Comparison of ENCODE assay signal across 14 mouse cellular contexts in the genomic region with DNA sequence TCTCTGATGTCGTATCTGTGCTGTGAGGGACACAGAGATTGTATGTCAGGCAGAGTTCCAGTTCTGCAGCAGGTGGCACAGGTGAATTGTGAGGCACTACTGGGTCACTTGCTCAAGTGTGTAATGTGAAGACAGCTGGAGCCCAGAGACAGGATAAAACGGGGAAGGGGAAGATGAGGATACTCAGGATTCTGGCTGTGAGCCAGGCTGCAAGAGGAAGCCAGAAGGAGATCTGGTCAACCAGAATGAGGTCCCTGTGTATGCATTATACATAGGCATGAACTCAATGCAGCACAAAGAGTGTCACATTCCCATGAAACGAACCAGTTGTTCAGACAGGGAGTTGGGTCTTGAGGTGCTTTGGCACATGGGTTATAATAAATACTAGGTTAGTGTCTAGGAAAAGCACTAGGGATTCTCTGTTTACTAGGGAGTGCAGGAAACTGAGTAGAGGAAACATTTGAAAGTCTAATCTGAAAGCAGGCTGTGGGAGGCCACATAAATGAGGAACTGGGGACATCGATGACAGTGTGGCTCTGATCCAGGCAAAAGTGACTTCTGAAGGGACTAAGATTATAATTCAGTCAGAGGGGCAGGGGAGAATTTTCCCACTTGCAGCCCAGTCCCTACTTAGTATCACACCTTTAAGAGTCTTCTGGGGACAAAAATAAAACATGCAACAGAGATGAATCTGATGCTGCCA.
A peak's percentile ranks its signal among the peaks of the same experiment; 100 is the strongest.
DNase-seq lines count a peak whose midpoint lies in the region; ATAC-seq and TF ChIP-seq lines count a peak whose summit lies in the region.
"Had no signal": no experiment of that assay in that cellular context is flagged by ENCODE, and none has a peak within 500 bp of the region (broad histone marks: within the 10 kb centered on the region; RNA-seq: fewer than 3 reads in every experiment).

No protein-coding gene starts in this region.

- no peak overlapping the region for H3K9ac ChIP-seq in liver, postnatal 0 days (replicated peaks)
- H3K9ac ChIP-seq in heart, embryonic 14.5 days (ENCODE audit: low read length): no peak overlapping the region
- H3K9ac ChIP-seq: embryonic facial prominence, embryonic 12.5 days; hindbrain, embryonic 15.5 days had no signal

- no peak overlapping the region for H3K4me2 ChIP-seq in liver, postnatal 0 days (ENCODE audit: low read depth, low read length)
- peak overlapping the region; percentile 19; the same call in 1 of the 2 replicates for H3K4me2 ChIP-seq in heart, embryonic 14.5 days (ENCODE audit: low read length)
- H3K4me2 ChIP-seq: embryonic facial prominence, embryonic 12.5 days; hindbrain, embryonic 15.5 days had no signal

- H3K9me3 ChIP-seq in liver, postnatal 0 days (ENCODE audit: low read length): no peaks in the 10 kb centered on the region
- no peaks in the 10 kb centered on the region for H3K9me3 ChIP-seq in heart, embryonic 14.5 days (ENCODE audit: control insufficient read depth, low read length)
- H3K9me3 ChIP-seq: embryonic facial prominence, embryonic 12.5 days; hindbrain, embryonic 15.5 days had no signal

- H3K4me1 ChIP-seq in liver, postnatal 0 days (ENCODE audit: insufficient read depth): no peaks in the 10 kb centered on the region
- peaks cover 10 to 14% of the 10 kb centered on the region in 2 experiments for H3K4me1 ChIP-seq in heart, embryonic 14.5 days (ENCODE audit: control insufficient read depth in 2 of 2, insufficient read depth in 2 of 2, low read length in 2 of 2)
- H3K4me1 ChIP-seq: embryonic facial prominence, embryonic 12.5 days; megakaryocyte, embryonic 14.5 days had no signal

- DNase-seq in liver: peak; percentile 5
- DNase-seq in liver, postnatal 0 days: no peak
- peak; percentile 25 to 32 for DNase-seq in kidney, postnatal 4 days
- DNase-seq in urinary bladder, postnatal 14 days (ENCODE audit: low spot score): no peak
- no peak for DNase-seq in thymus, postnatal 0 days (ENCODE audit: low spot score)
- DNase-seq in left cerebral cortex, adult 11 months (ENCODE audit: low spot score): no peak
- DNase-seq: spleen, adult 18-20 months; thymus, postnatal 14 days had no signal

- H3K4me3 ChIP-seq in liver, postnatal 0 days (ENCODE audit: low read depth, low read length): no peak overlapping the region
- H3K4me3 ChIP-seq in heart, embryonic 14.5 days (ENCODE audit: control insufficient read depth in 1 of 2, insufficient read depth in 1 of 2, low read depth in 1 of 2, low read length in 2 of 2): no peak overlapping the region
- H3K4me3 ChIP-seq: embryonic facial prominence, embryonic 12.5 days; hindbrain, embryonic 15.5 days; megakaryocyte, embryonic 14.5 days had no signal

- H3K27me3 ChIP-seq in liver, postnatal 0 days (ENCODE audit: insufficient read depth, low read length): no peaks in the 10 kb centered on the region
- no peaks in the 10 kb centered on the region for H3K27me3 ChIP-seq in heart, embryonic 14.5 days (ENCODE audit: control insufficient read depth, insufficient read depth, low read length)
- H3K27me3 ChIP-seq: embryonic facial prominence, embryonic 12.5 days; hindbrain, embryonic 15.5 days; megakaryocyte, embryonic 14.5 days had no signal

- no peak overlapping the region for H3K27ac ChIP-seq in liver, postnatal 0 days (ENCODE audit: low read depth)
- peak overlapping the region; percentile 49 to 51 for H3K27ac ChIP-seq in heart, embryonic 14.5 days (replicated peaks in 1 of 2; ENCODE audit: control insufficient read depth in 1 of 2, insufficient read depth in 1 of 2, low read depth in 2 of 2, low read length in 2 of 2)
- H3K27ac ChIP-seq: embryonic facial prominence, embryonic 12.5 days had no signal

- no peak for TF ChIP-seq CTCF in liver, postnatal 0 days (IDR thresholded peaks at IDR 0.05; ENCODE audit: low read depth)

- H3K36me3 ChIP-seq in liver, postnatal 0 days (replicated peaks; ENCODE audit: insufficient read depth, low read length): no peaks in the 10 kb centered on the region
- H3K36me3 ChIP-seq in heart, embryonic 14.5 days (ENCODE audit: control insufficient read depth, insufficient read depth, low read length): no peaks in the 10 kb centered on the region
- H3K36me3 ChIP-seq: embryonic facial prominence, embryonic 12.5 days; hindbrain, embryonic 15.5 days had no signal

- no peak for ATAC-seq in liver, postnatal 0 days
- peak; percentile 79 for ATAC-seq in common myeloid progenitor, adult 5-6 weeks (replicated peaks; ENCODE audit: low read depth, poor library complexity, severe bottlenecking)
- ATAC-seq in heart, embryonic 14.5 days (ENCODE audit: insufficient number of reproducible peaks, insufficient read depth, low FRiP score, low read depth): no peak
- ATAC-seq: forebrain, embryonic 16.5 days had no signal

- TF ChIP-seq EP300 in liver, postnatal 0 days (IDR thresholded peaks at IDR 0.05; ENCODE audit: low read depth): no peak

- WGBS in liver, postnatal 0 days (ENCODE audit: insufficient replicate concordance): 39% methylated on average over 4 of the region's 4 CpGs
- WGBS in heart, embryonic 14.5 days: 41% methylated on average over 4 of the region's 4 CpGs

Comparison
In these comparisons a context has a peak if more than half of its experiments do, and no peak if none do; other contexts are left out.
1. DNase-seq: peak in liver (single experiment) and kidney, postnatal 4 days (2 of 2); none in liver, postnatal 0 days (single experiment), urinary bladder, postnatal 14 days (single experiment), thymus, postnatal 0 days (single experiment) and left cerebral cortex, adult 11 months (single experiment).